Mouse (Mus musculus) midbrain, postnatal 0 days (tissue): ENCODE measurements around the gene Chd6. TPM values are rescaled to one million over a fixed set of nuclear protein-coding genes. Genes with fewer than 3 reads are reported as not detected.

Source experiments
- ATAC-seq: fragments of 200-750 bp; cut with Nextera tagmentation; 2 replicates; pipeline ENCODE4 v1.8.0; 2017; ENCODE audit warnings: moderate number of reproducible peaks, mild to moderate bottlenecking, moderate TSS enrichment, moderate library complexity; ENCODE audit not compliant: low FRiP score
- DNase-seq: peaks from one replicate; pipeline ENCODE4 v3.0.0-alpha.2; 2015; ENCODE audit warnings: low spot score
- H3K27ac ChIP-seq: fragments of 300-500 bp; sonication (generic); 2 replicates; pipeline ENCODE4 v1.5.1; 2014; ENCODE audit warnings: low read depth, mild to moderate bottlenecking, low read length, mixed read lengths
- H3K27me3 ChIP-seq: fragments of 300-500 bp; sonication (generic); 2 replicates; pipeline ENCODE4 v1.6.1; 2014; ENCODE audit warnings: low read length, control low read depth, mixed read lengths; ENCODE audit not compliant: insufficient read depth
- H3K36me3 ChIP-seq: fragments of 300-500 bp; sonication (generic); 2 replicates; pipeline ENCODE4 v1.6.1; 2014; ENCODE audit warnings: low read length, control low read depth, mixed read lengths; ENCODE audit not compliant: insufficient read depth
- H3K4me1 ChIP-seq: fragments of 300-500 bp; sonication (generic); 2 replicates; pipeline ENCODE4 v1.6.1; 2014; ENCODE audit warnings: mild to moderate bottlenecking, control low read depth, antibody characterized with exemption, low read length, mixed read lengths; ENCODE audit not compliant: insufficient read depth
- H3K4me2 ChIP-seq: fragments of 300-500 bp; sonication (generic); 2 replicates; pipeline ENCODE4 v1.6.1; 2014; ENCODE audit warnings: low read depth, mild to moderate bottlenecking, low read length, mixed read lengths; ENCODE audit not compliant: poor library complexity, severe bottlenecking
- H3K4me3 ChIP-seq: fragments of 300-500 bp; sonication (generic); 2 replicates; pipeline ENCODE4 v1.5.1; 2014; ENCODE audit warnings: low read depth, mild to moderate bottlenecking, low read length, moderate library complexity
- H3K9ac ChIP-seq: fragments of 300-500 bp; sonication (generic); replicated peaks from 2 replicates; pipeline ENCODE4 v1.6.1; 2014; ENCODE audit warnings: mild to moderate bottlenecking, low read length, moderate library complexity, mixed read lengths; ENCODE audit not compliant: poor library complexity, severe bottlenecking
- H3K9me3 ChIP-seq: fragments of 300-500 bp; sonication (generic); 2 replicates; pipeline ENCODE4 v1.6.1; 2016; ENCODE audit warnings: low read length, control low read depth
- CTCF ChIP-seq: IDR thresholded peaks from 2 replicates; pipeline ENCODE4 v1.5.1; 2016; ENCODE audit warnings: antibody characterized with exemption, mild to moderate bottlenecking
- WGBS: fragments of 180-500 bp; shearing (Covaris S2); extraction: QIAGEN DNeasy Blood & Tissue Kit; methylation state at CpG from one replicate; pipeline ENCODE4 v1.1.7; 2014; 5-methylcytosine and 5-hydroxymethylcytosine counted together
- polyA plus RNA-seq: library from polyadenylated mRNA; unstranded; fragments of >200 nt; fragmentation: Nextera tagmentation; extraction: Ambion mirVana; gene quantifications from 2 replicates; pipeline ENCODE4 v1.2.1, GENCODE M21; 2015
- total RNA-seq: library from RNA; depleted of rRNA; stranded (reverse); fragments of >200 nt; gene quantifications from 2 replicates; pipeline ENCODE4 v1.2.3, GENCODE M21; 2014

Gene Chd6
- total and polyA plus RNA-seq, 2 experiments from 2014 or later, result 26.6 to 58.3 TPM

DNA sequence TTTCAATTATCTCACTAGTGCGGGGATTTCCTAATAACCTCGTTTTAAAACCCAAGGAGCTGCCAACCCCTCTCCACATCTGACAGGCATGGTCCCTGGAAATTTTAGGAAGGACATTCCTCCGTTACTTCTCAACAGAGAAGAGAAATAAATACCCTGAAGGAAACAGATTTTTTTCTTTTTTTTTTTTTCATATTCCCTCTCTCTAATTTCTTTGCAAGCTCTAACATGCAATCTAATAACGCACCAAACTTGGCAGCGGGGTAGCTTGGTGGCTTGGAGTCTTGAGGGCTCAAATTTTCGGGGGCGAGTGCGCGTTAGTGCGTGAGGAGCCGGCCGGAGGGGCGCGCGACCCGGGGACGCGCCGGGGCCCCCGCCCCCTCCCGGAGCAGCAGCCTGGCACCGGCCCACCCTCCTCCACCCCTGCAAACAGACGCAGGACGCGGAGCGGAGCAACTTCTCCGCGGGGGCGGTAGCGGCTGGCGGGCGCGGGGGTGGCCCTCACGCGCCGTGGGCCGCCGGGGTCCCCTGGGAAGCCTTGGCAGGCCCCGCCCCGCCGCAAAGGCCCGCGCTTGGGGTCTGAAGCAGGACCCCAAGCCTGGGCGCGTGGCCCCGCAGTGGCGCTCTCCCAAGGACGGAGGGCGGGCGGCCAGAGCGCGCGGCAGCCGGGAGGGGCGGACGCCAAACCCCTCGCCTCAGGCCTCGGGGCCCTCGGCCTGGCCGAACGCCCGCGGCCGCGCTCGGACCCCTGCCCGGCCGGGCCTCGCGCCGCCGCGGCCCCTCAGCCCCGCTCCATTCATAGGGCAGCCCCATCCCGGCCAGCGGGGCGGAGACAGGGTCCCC lies 569 bp downstream of the Chd6 start:
- Histone ChIP-seq H3K9me3 (no peaks in the 10 kb centered on the region), H3K27me3 (no peaks in the 10 kb centered on the region), H3K4me3 (peak overlapping the region; percentile 95), H3K9ac (peak overlapping the region; percentile 90), H3K36me3 (no peaks in the 10 kb centered on the region), H3K27ac (peak overlapping the region; percentile 94), H3K4me2 (peak overlapping the region; percentile 46), H3K4me1 (peaks cover 2% of the 10 kb centered on the region; the same call in 1 of the 2 replicates)
- no peak for DNase-seq
- peak; percentile 62 for ATAC-seq
- under 1% methylated on average over 66 of the region's 77 CpGs for WGBS
- no peak for TF ChIP-seq CTCF

DNA sequence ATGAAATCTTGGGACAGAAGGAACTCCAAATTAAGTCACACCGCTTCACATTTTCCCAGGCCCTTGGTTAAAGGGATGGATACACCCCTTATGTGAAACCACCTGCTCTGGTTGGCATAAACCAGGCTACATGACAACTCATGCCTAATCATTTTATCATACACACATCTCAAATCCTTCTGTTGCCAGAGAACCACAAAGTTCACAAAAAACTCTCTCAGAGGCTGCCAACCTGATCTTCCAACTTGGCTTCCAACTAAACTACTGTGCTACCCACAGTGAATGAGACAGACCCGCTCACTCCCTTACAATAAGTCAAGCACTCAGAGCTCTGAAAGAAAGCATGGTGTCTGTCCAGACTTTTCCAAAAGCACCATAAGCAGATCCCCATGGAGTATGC lies 1.6 kb downstream of the Chd6 start:
- H3K36me3 ChIP-seq, result no peaks in the 10 kb centered on the region
- no peak for TF ChIP-seq CTCF
- peak; percentile 53 for DNase-seq

DNA sequence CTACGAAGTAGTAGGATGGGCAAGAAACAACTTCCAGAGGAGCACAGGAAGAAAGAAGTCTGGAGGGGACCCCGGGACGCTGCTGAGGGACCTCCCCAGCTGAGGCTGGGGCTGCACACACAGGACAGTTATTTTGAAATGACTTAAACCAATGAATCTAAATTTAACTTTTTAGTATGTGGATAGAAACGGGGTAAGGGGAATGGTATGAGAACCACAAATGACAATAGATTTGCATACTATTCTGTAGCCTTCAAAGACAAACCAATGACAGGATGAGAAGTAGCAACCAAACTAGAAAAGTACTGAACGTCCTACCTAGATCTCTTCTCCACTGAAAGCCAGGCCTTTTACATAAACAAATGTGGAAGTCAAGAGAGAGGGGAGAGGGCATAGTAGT lies 5.1 kb downstream of the Chd6 start:
- Histone ChIP-seq H3K9me3 (no peaks in the 10 kb centered on the region), H3K36me3 (no peaks in the 10 kb centered on the region), H3K4me2 (no peak overlapping the region), H3K27me3 (no peaks in the 10 kb centered on the region), H3K4me1 (peaks cover 2% of the 10 kb centered on the region; the same call in 1 of the 2 replicates), H3K4me3 (no peak overlapping the region), H3K9ac (no peak overlapping the region), H3K27ac (no peak overlapping the region)
- no peak for TF ChIP-seq CTCF
- no peak for DNase-seq
- 72% methylated on average over 5 of the region's 5 CpGs for WGBS
- no peak for ATAC-seq

More for the DNA sequence above, 1.6 kb downstream of the Chd6 start:
- Histone ChIP-seq H3K27me3 (no peaks in the 10 kb centered on the region), H3K9ac (no peak overlapping the region), H3K9me3 (no peaks in the 10 kb centered on the region), H3K27ac (no peak overlapping the region), H3K4me3 (peak overlapping the region; percentile 95), H3K4me2 (peak overlapping the region; percentile 46), H3K4me1 (peaks cover 2% of the 10 kb centered on the region; the same call in 1 of the 2 replicates)
- WGBS, result 58% methylated on average over 2 of the region's 2 CpGs
- no peak for ATAC-seq

DNA sequence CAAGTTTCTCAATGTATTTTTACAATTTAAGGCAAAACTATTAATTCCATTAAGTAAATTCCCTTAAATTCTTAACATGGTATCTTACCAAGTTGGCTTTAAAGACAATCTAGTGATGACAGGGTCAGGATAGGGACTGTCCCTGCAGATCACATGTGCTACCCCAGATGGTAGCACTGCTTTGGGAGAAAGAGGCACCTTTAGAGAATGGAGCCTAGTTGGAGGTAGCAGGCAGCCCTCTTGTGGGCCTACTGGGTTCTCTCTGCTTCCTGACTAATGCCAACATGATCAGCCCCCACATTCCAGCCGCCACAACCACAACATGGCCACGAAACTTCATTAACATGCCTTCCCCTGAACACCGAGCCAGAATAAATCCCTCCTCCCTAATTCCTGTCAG lies 6.8 kb downstream of the Chd6 start:
- no peak for TF ChIP-seq CTCF

DNA sequence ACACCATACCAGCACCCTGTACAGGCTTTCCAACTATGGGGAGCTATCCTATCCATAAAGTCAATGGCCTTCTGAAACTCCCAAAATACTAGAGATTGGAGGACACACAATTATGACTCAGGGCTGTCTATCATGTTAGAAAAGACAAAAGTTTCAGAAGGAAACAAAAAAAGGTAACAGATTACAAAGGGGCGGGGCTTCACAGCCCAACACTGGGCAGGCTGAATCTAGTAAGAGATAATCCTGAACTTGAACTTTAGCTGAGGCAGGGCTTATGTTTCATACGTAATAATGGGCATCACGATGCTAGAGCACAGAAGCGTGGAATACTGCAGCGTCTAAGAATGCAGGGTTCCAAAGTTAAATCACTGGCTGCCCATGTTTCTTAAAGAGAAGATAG lies 11.1 kb downstream of the Chd6 start:
- TF ChIP-seq CTCF, result no peak
- 93% methylated on average over 5 of the region's 5 CpGs for WGBS
- Histone ChIP-seq H3K36me3 (no peaks in the 10 kb centered on the region), H3K27ac (no peak overlapping the region), H3K4me3 (no peak overlapping the region), H3K9ac (no peak overlapping the region), H3K4me2 (no peak overlapping the region), H3K27me3 (no peaks in the 10 kb centered on the region), H3K9me3 (no peaks in the 10 kb centered on the region), H3K4me1 (no peaks in the 10 kb centered on the region)
- ATAC-seq, result no peak
- DNase-seq, result no peak

More for the DNA sequence above, 6.8 kb downstream of the Chd6 start:
- DNase-seq (no peak), ATAC-seq (no peak)
- Histone ChIP-seq H3K9ac (no peak overlapping the region), H3K27me3 (no peaks in the 10 kb centered on the region), H3K4me2 (no peak overlapping the region), H3K4me1 (peaks cover 2% of the 10 kb centered on the region; the same call in 1 of the 2 replicates), H3K36me3 (no peaks in the 10 kb centered on the region), H3K27ac (no peak overlapping the region), H3K9me3 (no peaks in the 10 kb centered on the region), H3K4me3 (no peak overlapping the region)
- WGBS, result 47% methylated on average over 3 of the region's 3 CpGs

DNA sequence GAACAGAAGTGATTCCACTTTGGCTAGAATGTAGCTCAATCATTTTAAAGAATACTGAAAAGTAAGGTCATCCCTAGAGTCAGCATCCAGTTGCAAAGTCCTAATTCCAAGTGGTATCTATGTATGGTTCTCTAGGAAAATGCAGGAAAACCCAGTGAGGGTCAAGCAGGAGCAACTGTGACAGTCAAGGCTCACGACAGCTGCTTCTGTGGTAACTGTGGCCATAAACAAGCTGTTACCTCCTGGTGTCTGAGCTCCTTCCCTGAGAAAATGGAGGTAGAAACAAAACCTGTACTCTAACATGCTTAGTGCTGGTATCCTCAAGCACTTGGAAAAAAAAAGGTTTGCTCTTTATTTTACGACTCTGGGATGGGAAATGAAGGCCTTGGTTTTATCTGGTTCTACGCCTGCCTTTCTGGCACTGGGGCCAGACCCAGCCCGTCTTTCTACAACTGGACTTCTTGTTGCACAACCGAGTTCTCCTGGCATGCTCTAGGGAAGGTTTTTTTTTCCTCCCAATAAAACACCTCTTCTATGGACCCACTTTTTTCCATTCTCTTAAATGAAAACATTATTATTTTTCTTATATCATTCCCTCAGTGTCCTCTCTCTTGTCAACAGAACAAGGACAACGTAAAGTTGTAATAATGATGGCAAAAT lies 18.0 kb downstream of the Chd6 start:
- no peaks in the 10 kb centered on the region for H3K9me3 ChIP-seq
- no peaks in the 10 kb centered on the region for H3K27me3 ChIP-seq
- H3K36me3 ChIP-seq, result no peaks in the 10 kb centered on the region
- no peak overlapping the region for H3K9ac ChIP-seq
- H3K4me1 ChIP-seq, result no peaks in the 10 kb centered on the region
- WGBS, result 88% methylated on average over 6 of the region's 6 CpGs
- no peak overlapping the region for H3K4me3 ChIP-seq
- DNase-seq, result no peak
- no peak overlapping the region for H3K4me2 ChIP-seq
- ATAC-seq, result no peak
- no peak for TF ChIP-seq CTCF
- H3K27ac ChIP-seq, result no peak overlapping the region
